Mouse (Mus musculus) forelimb bud, embryonic 11.5 days (tissue): ENCODE measurements around the gene Acsl1.

ENCODE experiments used
- DNase-seq: peaks from one replicate; pipeline ENCODE4 v3.0.0-alpha.2; 2012; ENCODE audit warnings: low read depth, low spot score

The Acsl1 gene

DNA sequence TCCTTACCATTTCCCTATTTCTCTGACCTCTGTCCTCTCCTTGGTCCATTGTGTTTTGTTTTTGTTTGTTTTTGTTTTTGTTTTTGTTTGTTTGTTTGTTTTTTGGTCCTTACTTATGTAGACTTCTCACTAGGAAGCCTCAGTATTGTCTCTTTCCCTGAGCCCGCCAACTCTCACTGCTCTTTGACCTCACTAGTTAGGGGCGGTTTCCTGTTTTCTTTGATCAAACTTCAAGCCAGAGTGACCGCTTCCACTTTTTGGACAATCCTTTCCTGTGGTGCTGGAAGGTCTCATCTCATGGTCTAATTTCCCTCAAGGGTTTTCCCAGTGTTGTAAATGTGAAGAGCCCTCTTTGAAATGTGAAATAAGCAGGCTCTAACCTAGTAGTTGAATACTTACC is 33.4 kb downstream of the Acsl1 start:
- DNase-seq: no peak

- DNase-seq: no peak
These were observed 37.9 kb downstream of the Acsl1 start for GRCm38 (mm10) chr8:46508488-46509395.

- DNase-seq: no peak
These were observed 38.6 kb downstream of the Acsl1 start for GRCm38 (mm10) chr8:46509474-46509873.

- no peak for DNase-seq
These were observed 40.5 kb downstream of the Acsl1 start for GRCm38 (mm10) chr8:46511336-46511735.

- no peak for DNase-seq
These were observed 41.7 kb downstream of the Acsl1 start for GRCm38 (mm10) chr8:46512538-46512937.

DNA sequence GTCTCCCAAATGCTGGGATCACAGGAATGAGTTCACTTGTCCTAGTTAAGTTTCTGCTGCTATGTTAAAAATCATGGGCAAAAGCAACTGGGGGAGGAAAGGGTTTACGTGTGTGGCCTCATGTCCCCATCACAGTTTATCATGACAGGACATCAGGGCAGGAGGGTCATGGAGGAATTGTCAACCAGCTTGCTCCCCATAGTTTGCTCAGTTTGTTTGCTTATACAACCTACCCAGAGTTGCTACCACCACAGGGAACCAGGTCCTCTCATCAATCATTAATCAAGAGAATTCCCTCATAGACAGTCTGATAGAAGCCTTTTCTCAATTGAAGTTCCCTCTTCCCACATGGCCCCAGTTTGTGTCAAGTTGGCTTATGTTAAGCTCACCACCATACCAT is 43.2 kb downstream of the Acsl1 start:
- DNase-seq: no peak

DNA sequence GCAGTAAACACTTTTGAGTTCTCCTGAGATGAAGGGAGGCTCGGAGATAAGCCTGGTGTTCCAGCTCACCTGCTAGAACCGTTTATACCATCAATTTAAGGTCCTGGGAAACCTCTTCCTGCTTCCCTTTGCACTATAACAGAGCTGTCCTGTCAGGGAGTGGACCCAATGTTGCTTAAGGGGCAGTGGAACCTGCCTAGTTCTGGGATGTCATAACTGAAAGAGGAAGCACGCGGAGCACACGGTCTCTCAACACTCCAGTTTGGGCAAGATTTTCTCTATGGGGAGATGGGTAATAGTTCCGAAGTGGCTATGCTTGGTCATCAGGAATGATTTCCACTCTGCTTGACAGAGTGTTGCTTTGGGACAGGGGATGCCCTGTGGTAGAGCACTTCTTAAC is 49.8 kb downstream of the Acsl1 start:
- DNase-seq: no peak

- no peak for DNase-seq
These were observed 55.3 kb downstream of the Acsl1 start for GRCm38 (mm10) chr8:46526098-46526497.

DNA sequence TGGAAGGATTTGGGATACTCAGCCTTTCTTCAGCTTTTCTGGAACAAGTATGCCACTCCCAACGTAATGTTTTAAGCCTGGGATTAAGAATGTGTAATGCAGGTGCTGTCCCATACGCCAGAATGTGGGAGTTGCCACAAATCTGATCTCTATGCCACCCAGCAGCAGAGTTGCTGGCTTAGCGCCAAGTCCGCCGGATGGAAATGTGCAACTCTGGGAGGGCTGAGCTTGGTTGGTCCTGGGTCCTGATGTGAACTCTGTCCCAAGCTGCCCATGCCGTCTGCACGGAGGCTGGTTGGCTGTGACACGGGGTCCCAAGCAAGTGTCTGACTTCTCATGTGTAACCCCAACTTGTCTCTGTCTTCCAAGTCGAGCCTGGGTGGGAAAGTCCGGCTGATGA is 56.0 kb downstream of the Acsl1 start:
- DNase-seq: no peak

DNA sequence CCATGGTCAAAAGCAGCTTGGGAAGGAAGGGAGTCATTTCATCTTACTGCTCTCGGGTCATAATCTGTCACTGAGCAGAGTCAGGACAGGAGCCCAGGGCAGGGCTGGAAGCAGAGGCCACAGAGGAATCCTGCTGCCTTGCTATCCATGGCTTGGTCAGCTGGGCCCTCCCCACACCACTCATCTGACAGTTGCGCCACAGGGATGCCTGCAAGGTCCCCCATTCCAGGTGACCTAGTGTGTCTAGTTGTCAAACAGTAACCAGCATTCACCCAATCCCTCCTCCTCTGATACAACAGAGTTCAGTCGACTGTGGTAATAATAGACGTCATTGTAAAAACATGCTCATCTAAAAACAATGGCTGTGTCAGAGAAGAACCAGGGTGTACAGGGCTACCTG is 58.7 kb downstream of the Acsl1 start:
- DNase-seq: no peak

DNA sequence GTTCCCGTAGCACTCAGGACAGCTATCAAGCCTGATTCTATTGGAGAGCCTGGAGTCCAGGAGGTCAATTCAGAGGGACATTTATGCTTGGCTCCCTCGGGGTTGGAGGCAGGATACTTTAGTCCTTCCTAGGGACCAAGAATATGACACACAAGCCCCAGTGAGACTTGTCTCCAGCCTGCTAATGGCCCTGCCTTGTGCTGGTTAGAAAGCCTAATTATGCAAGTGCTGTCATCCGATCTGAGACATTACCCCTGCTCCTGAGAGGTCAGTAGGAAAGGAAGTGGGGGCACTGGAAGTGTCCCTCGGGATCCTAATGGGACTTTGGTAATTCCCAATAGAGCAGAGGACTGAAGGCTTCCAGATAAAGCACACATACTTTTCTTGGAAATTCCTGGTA is 59.7 kb downstream of the Acsl1 start:
- no peak for DNase-seq

- DNase-seq: no peak
These were observed 63.1 kb downstream of the Acsl1 start for GRCm38 (mm10) chr8:46533926-46534325.

DNA sequence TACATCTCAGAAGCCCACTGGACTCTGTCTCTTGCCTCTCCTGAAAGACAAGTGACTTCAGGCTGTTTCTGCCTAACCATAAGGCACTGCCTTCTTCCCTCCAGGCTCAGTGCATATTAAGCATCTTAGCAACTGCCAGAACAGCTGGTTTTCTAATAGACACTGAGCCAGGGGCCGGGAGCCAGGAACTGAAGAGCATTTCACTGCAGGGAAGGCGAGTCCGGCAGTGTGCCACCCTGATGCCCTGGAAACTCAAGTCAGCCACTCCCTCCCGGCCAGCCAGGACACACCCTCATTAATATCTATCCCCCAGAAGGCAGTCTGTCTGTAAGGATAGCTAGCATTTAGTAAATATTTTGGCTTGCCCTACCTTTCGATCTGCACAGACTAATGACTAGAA is 68.9 kb downstream of the Acsl1 start:
- no peak for DNase-seq

GRCm38 (mm10) chr8:46543191-46543590 is 72.4 kb downstream of the Acsl1 start:
- DNase-seq: no peak

DNA sequence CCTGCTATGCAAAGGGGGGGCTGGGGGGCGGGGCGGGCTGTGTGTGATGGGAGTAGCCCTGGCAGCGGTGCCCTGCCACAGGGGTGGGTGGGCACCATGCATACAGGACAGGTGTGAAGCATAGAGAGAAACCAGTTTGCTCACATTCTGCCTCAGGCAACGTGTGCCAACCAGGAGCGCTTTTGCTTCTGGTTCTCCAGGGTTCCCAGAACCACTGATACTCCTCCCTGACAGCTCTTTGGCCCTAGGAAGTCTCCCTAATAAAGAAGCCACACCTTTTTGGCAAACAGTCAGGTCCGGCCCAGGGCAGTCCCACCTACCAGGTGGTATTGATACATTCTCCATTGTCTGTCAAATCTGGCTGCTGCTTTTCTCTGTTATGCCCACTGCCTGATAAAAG is 72.8 kb downstream of the Acsl1 start:
- no peak for DNase-seq

DNA sequence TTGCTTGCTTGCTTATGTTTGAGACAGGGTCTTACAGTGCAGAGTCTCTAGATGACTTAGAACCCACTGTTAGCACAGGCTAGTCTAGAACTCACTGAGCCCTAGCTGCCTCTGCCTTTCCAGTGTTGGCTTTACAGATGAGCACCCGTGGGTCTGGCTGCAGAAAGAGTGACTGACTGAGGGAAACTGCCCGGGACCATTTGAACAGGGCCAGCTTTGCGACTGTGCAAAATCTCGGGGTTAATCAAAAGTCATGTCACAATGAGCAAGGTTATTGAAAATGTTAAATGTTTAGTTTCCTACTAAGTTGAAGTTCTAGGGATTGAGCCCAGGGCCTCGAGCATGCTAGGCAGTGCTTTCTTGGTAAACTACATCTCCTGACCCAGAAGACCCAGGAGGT is 75.0 kb downstream of the Acsl1 start:
- no peak for DNase-seq

- no peak for DNase-seq
These were observed 75.8 kb downstream of the Acsl1 start for GRCm38 (mm10) chr8:46546431-46547176.

- peak; percentile 76 for DNase-seq
These were observed 76.4 kb downstream of the Acsl1 start for GRCm38 (mm10) chr8:46547245-46547644.

GRCm38 (mm10) chr8:46550058-46550457 is 79.2 kb downstream of the Acsl1 start:
- DNase-seq: no peak

GRCm38 (mm10) chr8:46551029-46551428 is 80.2 kb downstream of the Acsl1 start:
- DNase-seq: no peak

DNA sequence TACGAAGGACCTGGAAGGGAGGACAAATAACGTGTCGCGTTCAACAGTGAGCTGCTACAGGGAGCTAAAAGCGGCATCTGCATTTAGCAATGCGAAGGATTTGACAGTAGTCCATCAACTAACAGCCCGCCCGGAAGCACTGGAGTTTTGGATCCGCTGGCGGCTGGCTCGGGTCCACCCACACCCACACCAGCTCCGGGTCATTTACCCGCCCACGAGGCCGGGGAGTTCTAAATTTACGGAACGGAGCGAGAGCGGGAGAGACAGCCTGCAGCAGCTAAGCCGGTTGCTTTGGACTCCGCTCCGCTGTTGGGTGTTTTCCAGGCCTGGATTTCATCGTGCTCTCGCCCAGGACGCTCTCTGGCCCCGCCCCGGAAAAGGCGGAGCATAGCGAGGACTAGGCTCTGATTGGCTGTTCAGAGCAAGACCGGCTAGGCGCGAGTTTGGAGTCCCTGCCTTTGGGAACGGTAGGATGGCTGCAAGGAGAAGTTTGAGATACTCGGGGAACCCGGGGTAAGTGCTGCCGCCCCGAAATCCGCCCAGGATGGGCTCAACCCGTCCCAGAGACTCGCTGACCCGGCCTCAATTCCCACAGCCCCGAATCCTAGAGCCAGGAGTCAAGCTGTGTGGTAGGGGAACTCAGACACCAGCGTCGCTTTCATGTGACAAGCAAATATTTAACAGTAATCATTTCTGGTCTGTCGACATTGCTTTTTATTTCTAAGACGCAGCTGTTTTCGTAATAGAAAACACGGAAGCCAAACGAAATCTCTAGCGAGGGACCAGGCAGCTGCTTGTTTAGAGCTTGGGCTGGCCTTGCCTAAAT is 81.0 kb downstream of the Acsl1 start, which contains the start of gene Cenpu:
TSS of gene Cenpu (plus strand) at position 414 of the 826 bp plus-strand sequence.
- peak; percentile 99 for DNase-seq

GRCm38 (mm10) chr8:46552441-46552765 is 81.6 kb downstream of the Acsl1 start:
- DNase-seq: no peak
